Mouse (Mus musculus) liver, embryonic 12.5 days (tissue): ENCODE data around the gene Wwox. TPM values are rescaled to one million over a fixed set of nuclear protein-coding genes. Genes with fewer than 3 reads are reported as not detected.

Experiments used
- ATAC-seq: fragments of 200-750 bp; cut with Nextera tagmentation; 2 replicates; pipeline ENCODE4 v1.8.0; 2017; ENCODE audit warnings: moderate number of reproducible peaks, mild to moderate bottlenecking, moderate library complexity
- H3K27ac ChIP-seq: fragments of 300-500 bp; sonication (generic); 2 replicates; pipeline ENCODE4 v1.5.1; 2016; ENCODE audit warnings: mild to moderate bottlenecking
- H3K27me3 ChIP-seq: fragments of 300-500 bp; sonication (generic); replicated peaks from 2 replicates; pipeline ENCODE4 v1.6.1; 2016; ENCODE audit warnings: mild to moderate bottlenecking, moderate library complexity
- H3K36me3 ChIP-seq: fragments of 300-500 bp; sonication (generic); 2 replicates; pipeline ENCODE4 v1.6.1; 2016; ENCODE audit warnings: mild to moderate bottlenecking, moderate library complexity
- H3K4me1 ChIP-seq: fragments of 300-500 bp; sonication (generic); 2 replicates; pipeline ENCODE4 v1.6.1; 2016
- H3K4me2 ChIP-seq: fragments of 300-500 bp; sonication (generic); 2 replicates; pipeline ENCODE4 v1.6.1; 2016; ENCODE audit warnings: mild to moderate bottlenecking, moderate library complexity
- H3K4me3 ChIP-seq: fragments of 300-500 bp; sonication (generic); 2 replicates; pipeline ENCODE4 v1.5.1; 2016; ENCODE audit warnings: mild to moderate bottlenecking, moderate library complexity
- H3K9ac ChIP-seq: fragments of 300-500 bp; sonication (generic); 2 replicates; pipeline ENCODE4 v1.6.1; 2016; ENCODE audit warnings: mild to moderate bottlenecking, moderate library complexity
- H3K9me3 ChIP-seq: fragments of 300-500 bp; sonication (generic); replicated peaks from 2 replicates; pipeline ENCODE4 v1.6.1; 2016; ENCODE audit warnings: mild to moderate bottlenecking, moderate library complexity
- WGBS: fragments of 180-500 bp; shearing (Covaris S2); methylation state at CpG from one replicate; pipeline ENCODE4 v1.1.7; 2016; ENCODE audit not compliant: insufficient replicate concordance; 5-methylcytosine and 5-hydroxymethylcytosine counted together
- polyA plus RNA-seq: library from polyadenylated mRNA; unstranded; fragments of >200 nt; fragmentation: Nextera tagmentation; extraction: Ambion mirVana; gene quantifications from 2 replicates; pipeline ENCODE4 v1.2.1, GENCODE M21; 2016

The Wwox gene
- polyA plus RNA-seq, 1 experiment from 2014 or later, result 5.2 TPM

DNA sequence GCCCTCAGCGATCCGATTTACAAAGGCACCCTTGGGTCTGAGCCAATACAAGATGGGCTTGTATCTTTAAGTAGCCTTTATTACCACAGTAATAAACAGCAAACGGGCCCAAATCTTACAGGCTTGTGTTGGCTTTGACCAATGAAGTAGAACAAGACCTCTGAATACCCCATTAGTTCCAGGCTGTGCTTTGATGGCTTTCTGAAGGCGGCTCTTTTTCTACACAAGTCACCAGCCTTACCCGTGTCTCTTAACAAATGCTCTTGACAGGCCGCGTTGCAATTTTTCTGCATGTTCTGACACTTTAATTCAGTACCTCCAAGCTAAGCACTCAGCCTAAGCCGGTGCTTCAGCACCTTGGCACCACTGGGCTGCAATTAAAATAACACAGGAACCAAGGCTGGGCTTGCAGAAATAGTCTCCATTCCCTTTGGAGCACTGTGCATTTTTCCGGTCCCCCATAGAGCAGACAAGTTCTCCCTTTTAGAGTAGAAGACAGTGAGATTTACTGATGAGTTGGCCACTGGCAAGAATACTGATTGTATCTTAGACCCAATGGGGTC lies 804.1 kb downstream of the Wwox start:
- WGBS, result 81% methylated on average over 9 of the region's 9 CpGs
- Histone ChIP-seq H3K4me2 (no peak overlapping the region), H3K4me1 (no peaks in the 10 kb centered on the region), H3K36me3 (no peaks in the 10 kb centered on the region), H3K27me3 (no peaks in the 10 kb centered on the region), H3K9me3 (no peaks in the 10 kb centered on the region), H3K9ac (no peak overlapping the region), H3K27ac (no peak overlapping the region), H3K4me3 (no peak overlapping the region)
- no peak for ATAC-seq

DNA sequence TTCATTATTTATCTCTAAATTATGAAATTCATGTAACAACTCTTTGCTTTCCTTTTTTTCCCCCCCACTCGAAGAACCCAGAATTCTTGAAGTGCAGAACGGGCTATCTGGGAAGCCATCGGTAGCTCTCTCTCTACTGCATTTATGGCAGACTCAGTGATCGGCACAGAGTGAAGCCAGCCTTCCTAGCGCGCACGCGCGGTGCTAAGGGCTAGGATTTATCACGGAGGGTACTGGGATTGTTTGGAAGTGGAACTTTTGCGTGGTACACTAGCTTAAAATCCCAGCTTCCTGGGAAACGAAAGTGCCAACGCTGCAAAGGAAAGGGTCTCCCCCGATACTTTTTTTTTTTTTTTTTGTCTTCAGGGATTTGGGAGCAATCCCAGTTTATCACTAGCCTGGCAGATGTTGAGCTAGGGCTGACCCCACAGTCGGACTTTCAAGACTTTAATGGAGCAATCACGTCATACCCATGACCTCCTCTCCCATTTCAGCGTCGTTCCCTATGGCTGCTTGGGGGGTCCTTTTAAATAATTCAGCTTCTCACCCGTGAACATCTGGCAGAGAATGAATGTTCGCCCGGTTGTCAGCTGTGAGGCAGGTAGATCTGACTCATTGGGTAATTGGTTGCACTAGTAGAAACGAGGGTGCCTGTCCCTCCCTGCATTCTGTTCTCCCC lies 810.4 kb downstream of the Wwox start:
- Histone ChIP-seq H3K4me2 (no peak overlapping the region), H3K9ac (no peak overlapping the region), H3K27me3 (no peaks in the 10 kb centered on the region), H3K9me3 (no peaks in the 10 kb centered on the region), H3K4me1 (peaks cover 6% of the 10 kb centered on the region; the same call in 1 of the 2 replicates), H3K36me3 (no peaks in the 10 kb centered on the region), H3K4me3 (no peak overlapping the region), H3K27ac (no peak overlapping the region)
- no peak for ATAC-seq
- WGBS, result 53% methylated on average over 22 of the region's 22 CpGs

DNA sequence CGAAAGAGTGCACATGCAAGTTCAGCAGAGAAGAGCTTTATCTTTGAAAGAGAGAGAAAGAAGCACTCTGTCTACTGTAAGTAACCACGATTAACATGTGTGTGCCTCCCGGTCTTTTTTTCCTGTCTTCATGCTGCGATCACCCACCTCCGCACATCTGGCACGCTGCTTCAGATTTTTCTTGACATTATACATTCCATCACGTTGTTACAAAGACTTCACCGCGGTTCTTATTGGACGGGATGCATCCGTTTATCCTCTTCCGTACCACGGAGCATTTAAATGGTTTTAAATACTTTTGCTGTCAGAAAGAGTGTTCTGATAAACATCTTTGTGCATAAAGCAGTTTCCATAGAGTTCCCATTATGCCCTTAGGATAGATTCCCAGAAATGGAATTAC lies 816.1 kb downstream of the Wwox start:
- Histone ChIP-seq H3K36me3 (no peaks in the 10 kb centered on the region), H3K4me2 (no peak overlapping the region), H3K9me3 (no peaks in the 10 kb centered on the region), H3K4me1 (0 out of 2 replicates have a peak, but pooled peaks cover under 1% of the 10 kb centered on the region), H3K27ac (no peak overlapping the region), H3K9ac (no peak overlapping the region), H3K4me3 (no peak overlapping the region), H3K27me3 (no peaks in the 10 kb centered on the region)
- no peak for ATAC-seq
- WGBS, result 76% methylated on average over 13 of the region's 13 CpGs

DNA sequence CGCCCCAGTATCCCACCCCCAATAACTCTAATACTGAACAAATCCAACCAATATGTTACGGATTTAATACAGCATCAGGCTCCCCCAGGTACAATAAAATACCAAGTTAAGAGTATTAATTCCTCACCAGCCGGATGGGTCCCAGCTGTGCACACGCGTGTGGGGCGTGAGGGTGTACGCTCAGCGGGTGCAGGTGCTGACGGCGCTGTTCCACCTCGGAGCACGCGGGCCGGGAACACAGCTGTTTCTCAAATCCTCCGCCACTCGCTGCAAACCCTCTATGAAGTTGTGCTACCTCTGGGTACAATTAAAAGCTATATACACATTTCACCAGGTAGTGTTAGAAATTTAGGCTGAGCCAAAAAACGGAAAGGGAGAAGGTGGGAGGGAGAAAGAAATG lies 818.0 kb downstream of the Wwox start:
- Histone ChIP-seq H3K27ac (no peak overlapping the region), H3K27me3 (no peaks in the 10 kb centered on the region), H3K4me2 (no peak overlapping the region), H3K4me3 (no peak overlapping the region), H3K36me3 (no peaks in the 10 kb centered on the region), H3K9me3 (no peaks in the 10 kb centered on the region), H3K9ac (no peak overlapping the region), H3K4me1 (no peaks in the 10 kb centered on the region)
- whole genome bisulfite sequencing, result 85% methylated on average over 17 of the region's 17 CpGs
- ATAC-seq, result no peak

DNA sequence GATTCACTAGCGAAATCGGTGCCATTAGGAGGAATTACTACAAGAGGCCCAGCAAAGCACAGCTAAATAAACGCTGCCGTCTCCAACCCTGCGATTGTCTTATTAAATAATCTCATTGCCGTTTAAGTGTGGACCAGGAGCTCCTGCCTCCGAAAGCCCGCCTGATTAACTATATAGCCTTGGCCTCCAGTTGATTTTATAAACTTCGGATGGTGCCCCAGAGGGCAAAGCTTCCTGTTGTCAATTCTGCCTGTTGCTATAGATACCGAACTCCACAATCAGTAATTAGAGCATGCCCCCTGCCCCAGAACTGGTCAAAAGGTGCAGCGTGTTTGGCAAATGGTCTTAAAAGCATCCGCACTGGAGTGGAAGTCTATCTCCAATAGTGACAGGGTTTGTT lies 820.4 kb downstream of the Wwox start:
- Histone ChIP-seq H3K27ac (no peak overlapping the region), H3K4me1 (no peaks in the 10 kb centered on the region), H3K9ac (no peak overlapping the region), H3K9me3 (no peaks in the 10 kb centered on the region), H3K4me3 (no peak overlapping the region), H3K36me3 (no peaks in the 10 kb centered on the region), H3K4me2 (no peak overlapping the region), H3K27me3 (no peaks in the 10 kb centered on the region)
- 72% methylated on average over 12 of the region's 12 CpGs for WGBS
- ATAC-seq, result no peak

DNA sequence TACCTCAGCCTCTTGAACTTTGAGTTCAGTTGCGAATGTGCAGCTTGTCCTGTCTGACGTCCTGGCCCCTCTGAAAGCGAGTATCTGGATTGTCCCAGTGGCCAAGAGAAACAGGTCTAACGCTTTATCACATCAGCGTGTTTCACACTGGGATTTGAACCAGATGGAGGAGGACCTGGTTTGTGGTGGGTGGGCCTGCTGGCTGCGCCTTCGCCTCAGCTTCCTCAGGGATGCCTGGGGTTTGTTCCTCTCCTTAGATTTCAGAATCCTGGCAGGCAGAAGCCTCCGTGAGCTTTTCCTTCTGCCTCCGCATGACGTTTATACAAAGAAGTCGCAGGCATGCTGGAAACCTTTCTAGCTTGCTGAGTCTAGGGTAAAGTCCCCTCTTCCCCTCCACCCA lies 827.7 kb downstream of the Wwox start:
- WGBS, result 61% methylated on average over 11 of the region's 11 CpGs
- Histone ChIP-seq H3K4me2 (no peak overlapping the region), H3K27ac (no peak overlapping the region), H3K4me1 (no peaks in the 10 kb centered on the region), H3K27me3 (no peaks in the 10 kb centered on the region), H3K9ac (no peak overlapping the region), H3K9me3 (no peaks in the 10 kb centered on the region), H3K36me3 (no peaks in the 10 kb centered on the region), H3K4me3 (no peak overlapping the region)
- no peak for ATAC-seq

DNA sequence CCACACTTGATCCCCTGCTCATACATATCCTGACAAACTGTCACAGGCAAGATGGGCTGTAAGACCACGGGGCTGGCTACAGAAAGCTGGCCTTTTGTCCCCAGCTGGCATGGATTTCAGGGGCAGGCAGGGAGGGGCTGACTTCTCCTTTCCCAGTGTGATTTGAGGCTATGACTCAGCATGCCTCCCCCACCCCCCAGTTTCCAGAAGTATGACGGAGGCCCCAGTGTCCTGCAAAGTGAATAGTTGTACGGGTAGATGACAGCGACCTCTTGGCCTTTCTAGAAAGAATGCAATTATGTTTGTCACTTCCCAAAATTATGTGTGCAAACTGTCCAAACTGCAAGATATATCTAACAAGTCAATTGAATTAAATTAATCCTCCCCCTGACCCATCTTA lies 830.1 kb downstream of the Wwox start:
- 22% methylated on average over 4 of the region's 4 CpGs for WGBS
- H3K9me3 ChIP-seq, result no peaks in the 10 kb centered on the region
- no peak overlapping the region for H3K9ac ChIP-seq
- H3K27me3 ChIP-seq, result no peaks in the 10 kb centered on the region
- ATAC-seq, result no peak
- no peak overlapping the region for H3K27ac ChIP-seq
- no peaks in the 10 kb centered on the region for H3K4me1 ChIP-seq
- H3K36me3 ChIP-seq, result no peaks in the 10 kb centered on the region
- H3K4me3 ChIP-seq, result no peak overlapping the region
- H3K4me2 ChIP-seq, result no peak overlapping the region

DNA sequence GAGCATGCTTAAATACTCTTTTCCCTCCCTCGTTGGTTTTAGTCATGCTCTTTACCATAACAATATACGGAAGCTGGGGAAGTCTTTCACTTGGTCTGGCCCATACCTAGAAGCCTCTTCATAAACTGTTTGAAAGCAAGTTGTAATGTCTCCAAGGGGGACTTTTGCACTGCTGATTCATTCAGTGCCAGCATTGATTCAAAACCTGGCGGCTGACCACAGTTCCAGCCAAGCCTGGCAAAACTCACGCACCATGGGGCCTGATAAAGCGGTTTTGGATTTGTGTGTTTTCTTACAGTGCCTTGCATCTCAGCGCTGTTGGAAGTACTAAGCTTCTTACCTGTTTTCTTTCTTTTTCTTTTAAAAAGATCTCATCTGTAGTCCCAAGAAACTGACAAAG lies 834.5 kb downstream of the Wwox start:
- Histone ChIP-seq H3K9me3 (no peaks in the 10 kb centered on the region), H3K36me3 (no peaks in the 10 kb centered on the region), H3K4me1 (no peaks in the 10 kb centered on the region), H3K9ac (no peak overlapping the region), H3K27ac (no peak overlapping the region), H3K27me3 (no peaks in the 10 kb centered on the region), H3K4me2 (no peak overlapping the region), H3K4me3 (no peak overlapping the region)
- no peak for ATAC-seq
- WGBS, result 70% methylated on average over 6 of the region's 6 CpGs

DNA sequence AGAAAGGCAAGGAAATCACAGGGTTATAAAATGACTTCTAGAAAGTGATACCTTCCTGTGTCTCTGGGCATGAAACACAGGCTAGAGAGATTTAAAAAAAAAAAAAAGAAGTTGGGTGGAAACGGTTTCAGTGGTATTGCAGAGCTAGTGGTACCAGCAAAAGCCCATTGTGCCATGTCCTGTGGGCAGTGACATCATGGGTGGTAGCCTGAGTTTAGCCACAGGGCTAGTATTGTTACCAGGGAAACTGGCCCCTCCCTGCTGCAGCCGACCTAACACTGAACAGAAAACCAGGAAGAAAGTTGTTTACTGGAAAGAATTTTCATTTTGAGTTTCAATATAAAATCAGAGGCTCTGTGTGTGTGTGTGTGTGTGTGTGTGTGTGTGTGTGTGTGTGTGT lies 836.8 kb downstream of the Wwox start:
- no peak overlapping the region for H3K4me2 ChIP-seq
- no peaks in the 10 kb centered on the region for H3K4me1 ChIP-seq
- no peaks in the 10 kb centered on the region for H3K36me3 ChIP-seq
- WGBS, result 44% methylated on average over 2 of the region's 2 CpGs
- no peak overlapping the region for H3K9ac ChIP-seq
- H3K27me3 ChIP-seq, result no peaks in the 10 kb centered on the region
- no peak overlapping the region for H3K4me3 ChIP-seq
- ATAC-seq, result no peak
- no peaks in the 10 kb centered on the region; the same call in 1 of the 2 replicates for H3K9me3 ChIP-seq
- H3K27ac ChIP-seq, result no peak overlapping the region

DNA sequence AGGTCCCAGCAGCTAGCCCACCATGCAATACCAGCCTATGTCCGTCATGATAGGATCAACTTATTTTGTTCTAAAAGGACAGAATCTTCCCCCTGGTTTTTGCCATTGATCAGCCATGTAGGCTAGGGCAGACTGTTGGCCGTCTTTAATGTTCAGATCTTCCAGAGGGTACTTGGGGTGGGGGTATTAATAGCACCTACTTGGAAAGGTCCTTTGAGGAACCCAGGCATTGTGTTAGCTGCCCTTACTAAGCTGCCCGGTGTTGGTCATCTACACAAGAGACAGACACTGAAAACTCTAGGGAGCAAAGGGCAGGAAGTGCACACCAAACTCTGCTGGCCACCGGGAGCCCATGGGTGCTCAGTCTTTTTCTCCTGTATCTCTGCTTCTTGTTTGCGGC lies 838.8 kb downstream of the Wwox start:
- Histone ChIP-seq H3K9ac (no peak overlapping the region), H3K4me1 (no peaks in the 10 kb centered on the region), H3K4me2 (no peak overlapping the region), H3K4me3 (no peak overlapping the region), H3K27me3 (no peaks in the 10 kb centered on the region), H3K9me3 (no peaks in the 10 kb centered on the region; the same call in 1 of the 2 replicates), H3K27ac (no peak overlapping the region), H3K36me3 (no peaks in the 10 kb centered on the region)
- no peak for ATAC-seq
- 79% methylated on average over 5 of the region's 5 CpGs for WGBS

DNA sequence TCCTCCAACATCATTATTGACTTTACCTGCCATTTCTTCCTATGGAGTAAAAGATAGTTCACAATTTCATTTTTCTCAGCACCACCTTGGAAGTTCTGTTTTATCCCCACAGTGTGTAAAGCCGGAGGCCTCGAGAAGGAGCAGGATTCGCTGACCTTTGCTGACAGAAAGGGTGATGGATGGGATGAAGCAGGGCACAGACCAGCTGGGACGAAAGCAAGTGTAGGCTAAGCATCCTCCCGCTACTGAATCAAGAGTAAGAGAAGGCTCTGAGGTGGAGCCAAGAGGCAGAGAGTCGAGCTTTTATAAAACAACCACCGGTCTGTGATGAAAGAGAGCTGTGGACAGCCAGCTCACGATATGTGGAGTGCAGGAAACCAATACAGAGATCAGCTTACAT lies 850.8 kb downstream of the Wwox start:
- Histone ChIP-seq H3K4me2 (no peak overlapping the region), H3K9ac (no peak overlapping the region), H3K4me3 (no peak overlapping the region), H3K27ac (no peak overlapping the region), H3K9me3 (no peaks in the 10 kb centered on the region), H3K36me3 (no peaks in the 10 kb centered on the region), H3K27me3 (no peaks in the 10 kb centered on the region), H3K4me1 (no peaks in the 10 kb centered on the region)
- no peak for ATAC-seq
- WGBS, result 61% methylated on average over 8 of the region's 8 CpGs

DNA sequence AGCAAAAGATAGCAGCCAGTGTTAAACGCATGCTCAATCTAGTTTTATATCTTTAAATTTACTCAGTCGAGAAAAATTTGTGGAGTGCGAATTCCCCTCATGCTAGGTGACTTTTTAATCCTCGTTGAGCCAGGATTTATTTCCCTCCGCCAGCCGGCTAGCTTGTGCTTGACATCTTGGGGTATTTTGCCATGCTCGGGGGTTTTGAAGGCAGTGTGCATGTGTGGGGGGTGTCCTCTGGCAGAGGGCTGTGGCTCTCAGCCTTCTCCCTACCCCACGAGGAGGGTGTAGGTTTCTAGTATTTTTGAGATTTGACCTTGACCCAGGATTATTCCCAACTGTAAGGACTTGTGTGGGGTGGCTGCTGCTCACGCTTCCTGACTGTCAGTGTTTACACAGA lies 857.3 kb downstream of the Wwox start:
- H3K36me3 ChIP-seq, result no peaks in the 10 kb centered on the region
- no peaks in the 10 kb centered on the region for H3K9me3 ChIP-seq
- no peak for ATAC-seq
- H3K27me3 ChIP-seq, result no peaks in the 10 kb centered on the region
- H3K27ac ChIP-seq, result no peak overlapping the region
- no peak overlapping the region for H3K4me3 ChIP-seq
- H3K4me1 ChIP-seq, result no peaks in the 10 kb centered on the region
- no peak overlapping the region for H3K4me2 ChIP-seq
- WGBS, result 71% methylated on average over 9 of the region's 9 CpGs
- no peak overlapping the region for H3K9ac ChIP-seq

DNA sequence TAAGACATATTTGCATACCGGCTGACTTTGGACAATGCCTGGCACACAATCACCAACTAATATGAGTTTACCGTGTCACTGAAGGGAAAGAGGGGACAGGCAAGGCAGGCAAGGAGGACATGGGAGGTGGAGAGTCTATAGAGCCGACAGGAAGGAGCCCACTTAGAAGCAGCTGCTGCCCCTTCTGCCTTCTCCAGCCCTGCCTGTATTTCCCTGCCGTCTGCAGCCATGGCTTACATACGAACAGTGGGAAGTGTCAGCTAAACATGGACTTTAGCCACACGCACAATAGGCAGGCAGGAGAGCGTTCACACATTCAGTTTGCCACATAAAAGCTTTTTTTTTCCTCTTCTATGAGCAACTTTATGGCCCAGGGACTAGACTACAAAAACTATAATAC lies 863.0 kb downstream of the Wwox start:
- no peak for ATAC-seq

More for the DNA sequence above, 863.0 kb downstream of the Wwox start:
- H3K36me3 ChIP-seq, result no peaks in the 10 kb centered on the region
- no peak overlapping the region for H3K27ac ChIP-seq
- no peaks in the 10 kb centered on the region for H3K9me3 ChIP-seq
- WGBS, result 58% methylated on average over 7 of the region's 7 CpGs
- H3K9ac ChIP-seq, result no peak overlapping the region
- H3K4me1 ChIP-seq, result no peaks in the 10 kb centered on the region
- no peak overlapping the region for H3K4me3 ChIP-seq
- H3K27me3 ChIP-seq, result no peaks in the 10 kb centered on the region
- H3K4me2 ChIP-seq, result no peak overlapping the region
